Mouse (Mus musculus) intestine, embryonic 14.5 days (tissue): ENCODE results near the gene Mta3. TPM values are rescaled to one million over a fixed set of nuclear protein-coding genes. Genes with fewer than 3 reads are reported as not detected.
A peak's percentile ranks its signal among the peaks of the same experiment; 100 is the strongest.

Source experiments
- ATAC-seq: fragments of 200-750 bp; cut with Nextera tagmentation; replicated peaks from 2 replicates; pipeline ENCODE4 v1.8.0; 2017; ENCODE audit warnings: low read depth, moderate number of reproducible peaks, moderate TSS enrichment, moderate library complexity; ENCODE audit not compliant: low FRiP score, low TSS enrichment
- DNase-seq: peaks from one replicate; pipeline ENCODE4 v3.0.0-alpha.2; 2018; ENCODE audit warnings: low spot score
- H3K27ac ChIP-seq: fragments of 300-500 bp; sonication (generic); 2 replicates; pipeline ENCODE4 v1.5.1; 2014; ENCODE audit warnings: low read depth, mild to moderate bottlenecking, control low read depth
- H3K27me3 ChIP-seq: fragments of 300-500 bp; sonication (generic); replicated peaks from 2 replicates; pipeline ENCODE4 v1.6.1; 2014; ENCODE audit warnings: low read length, control low read depth; ENCODE audit not compliant: control insufficient read depth, insufficient read depth
- H3K36me3 ChIP-seq: fragments of 300-500 bp; sonication (generic); 2 replicates; pipeline ENCODE4 v1.6.1; 2014; ENCODE audit warnings: low read length, control low read depth; ENCODE audit not compliant: control insufficient read depth, insufficient read depth
- H3K4me1 ChIP-seq: fragments of 300-500 bp; sonication (generic); replicated peaks from 2 replicates; pipeline ENCODE4 v1.6.1; 2014; ENCODE audit warnings: low read length, control low read depth, mixed read lengths; ENCODE audit not compliant: control insufficient read depth, insufficient read depth
- H3K4me2 ChIP-seq: fragments of 300-500 bp; sonication (generic); 2 replicates; pipeline ENCODE4 v1.6.1; 2014; ENCODE audit warnings: low read length
- H3K4me3 ChIP-seq: fragments of 300-500 bp; sonication (generic); 2 replicates; pipeline ENCODE4 v1.5.1; 2014; ENCODE audit warnings: low read depth, low read length, control low read depth, mixed read lengths
- H3K9ac ChIP-seq: fragments of 300-500 bp; sonication (generic); 2 replicates; pipeline ENCODE4 v1.6.1; 2014; ENCODE audit warnings: mild to moderate bottlenecking, low read length
- H3K9me3 ChIP-seq: fragments of 300-500 bp; sonication (generic); 2 replicates; pipeline ENCODE4 v1.6.1; 2016; ENCODE audit warnings: low read length, control low read depth; ENCODE audit not compliant: control insufficient read depth
- WGBS: fragments of 180-500 bp; shearing (Covaris S2); extraction: QIAGEN DNeasy Blood & Tissue Kit; methylation state at CpG from one replicate; pipeline ENCODE4 v1.1.7; 2014; 5-methylcytosine and 5-hydroxymethylcytosine counted together
- polyA plus RNA-seq: library from polyadenylated mRNA; unstranded; fragments of >200 nt; fragmentation: Nextera tagmentation; extraction: Ambion mirVana; gene quantifications from 2 replicates; pipeline ENCODE4 v1.2.1, GENCODE M21; 2014

The Mta3 gene
- polyA plus RNA-seq, 1 experiment from 2014 or later = 37.0 TPM

DNA sequence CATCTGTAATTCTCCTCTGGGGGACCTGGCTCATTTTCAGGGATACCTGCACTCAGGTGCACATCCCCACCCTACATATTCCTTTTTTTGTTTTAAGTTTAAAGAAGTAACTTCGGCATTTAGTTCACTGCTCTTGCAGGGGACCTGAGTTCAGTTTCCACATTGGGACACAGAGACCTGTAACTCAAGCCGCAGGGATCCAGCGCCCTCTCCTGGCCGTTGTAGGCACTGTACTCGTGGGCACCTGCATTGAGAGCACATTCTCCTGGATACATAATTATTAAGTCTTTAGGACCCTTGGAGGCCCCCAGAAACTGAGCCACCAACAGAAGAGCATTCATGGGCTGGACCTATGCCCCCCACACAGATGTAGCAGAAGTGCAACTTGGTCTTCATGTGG, 26.8 kb downstream of the Mta3 start:
- Histone ChIP-seq H3K4me1 (no peaks in the 10 kb centered on the region), H3K4me3 (no peak overlapping the region), H3K9ac (no peak overlapping the region), H3K27me3 (no peaks in the 10 kb centered on the region), H3K36me3 (no peaks in the 10 kb centered on the region), H3K27ac (no peak overlapping the region), H3K9me3 (no peaks in the 10 kb centered on the region), H3K4me2 (no peak overlapping the region)
- no peak for ATAC-seq
- 51% methylated on average over 5 of the region's 5 CpGs for WGBS
- DNase-seq = peak; percentile 72

DNA sequence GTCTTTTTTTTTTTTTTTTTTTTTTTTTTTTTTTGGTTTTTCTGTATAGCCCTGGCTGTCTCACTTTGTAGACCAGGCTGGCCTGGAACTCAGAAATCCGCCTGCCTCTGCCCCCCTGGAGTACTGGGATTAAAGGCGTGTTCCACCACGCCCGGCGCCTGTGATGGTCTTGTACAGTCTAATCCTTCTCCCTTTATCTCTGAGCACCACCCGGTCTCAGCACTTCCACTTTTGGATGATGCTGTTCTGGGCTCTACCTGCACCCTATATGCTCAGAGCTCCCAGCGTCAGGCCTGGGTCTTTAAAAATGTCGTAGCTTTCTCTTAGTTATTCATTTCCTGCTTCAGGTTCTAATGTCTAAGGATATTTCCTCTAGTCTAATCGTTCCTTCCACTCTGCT, 30.7 kb downstream of the Mta3 start:
- DNase-seq = no peak
- ATAC-seq = no peak
- WGBS = 94% methylated on average over 9 of the region's 9 CpGs

GRCm38 (mm10) chr17:83737775-83738174, 31.8 kb downstream of the Mta3 start:
- 87% methylated on average over 8 of the region's 8 CpGs for WGBS
- ATAC-seq = no peak
- Histone ChIP-seq H3K27me3 (no peaks in the 10 kb centered on the region), H3K4me2 (no peak overlapping the region), H3K4me1 (no peaks in the 10 kb centered on the region), H3K9me3 (no peaks in the 10 kb centered on the region), H3K4me3 (no peak overlapping the region), H3K9ac (no peak overlapping the region), H3K27ac (no peak overlapping the region), H3K36me3 (peaks cover 13% of the 10 kb centered on the region; the same call in 1 of the 2 replicates)
- no peak for DNase-seq

More for the DNA sequence above, 30.7 kb downstream of the Mta3 start:
- Histone ChIP-seq H3K36me3 (peaks cover 13% of the 10 kb centered on the region; the same call in 1 of the 2 replicates), H3K9ac (no peak overlapping the region), H3K9me3 (no peaks in the 10 kb centered on the region), H3K4me1 (no peaks in the 10 kb centered on the region), H3K4me2 (no peak overlapping the region), H3K27me3 (no peaks in the 10 kb centered on the region), H3K27ac (no peak overlapping the region), H3K4me3 (no peak overlapping the region)

- WGBS = 86% methylated on average over 7 of the region's 7 CpGs
Observed at GRCm38 (mm10) chr17:83740135-83740676, 34.2 kb downstream of the Mta3 start.

GRCm38 (mm10) chr17:83741243-83741642, 35.3 kb downstream of the Mta3 start:
- H3K9me3 ChIP-seq = peaks cover 9% of the 10 kb centered on the region
- DNase-seq (no peak), ATAC-seq (no peak)
- H3K4me1 ChIP-seq = no peaks in the 10 kb centered on the region
- H3K27ac ChIP-seq = no peak overlapping the region
- WGBS = 55% methylated on average over 6 of the region's 6 CpGs
- H3K4me2 ChIP-seq = no peak overlapping the region
- peaks cover 16% of the 10 kb centered on the region; the same call in 1 of the 2 replicates for H3K36me3 ChIP-seq
- no peak overlapping the region for H3K4me3 ChIP-seq
- H3K9ac ChIP-seq = no peak overlapping the region
- no peaks in the 10 kb centered on the region for H3K27me3 ChIP-seq

More at GRCm38 (mm10) chr17:83740135-83740676, 34.2 kb downstream of the Mta3 start:
- no peak for DNase-seq
- no peaks in the 10 kb centered on the region for H3K27me3 ChIP-seq
- H3K9me3 ChIP-seq = peaks cover 9% of the 10 kb centered on the region
- no peak overlapping the region for H3K4me2 ChIP-seq
- H3K4me1 ChIP-seq = no peaks in the 10 kb centered on the region
- H3K9ac ChIP-seq = no peak overlapping the region
- H3K27ac ChIP-seq = no peak overlapping the region
- peaks cover 13% of the 10 kb centered on the region; the same call in 1 of the 2 replicates for H3K36me3 ChIP-seq
- no peak for ATAC-seq
- no peak overlapping the region for H3K4me3 ChIP-seq

GRCm38 (mm10) chr17:83744231-83744824, 38.4 kb downstream of the Mta3 start:
- H3K4me2 ChIP-seq = no peak overlapping the region
- WGBS = 94% methylated on average over 11 of the region's 11 CpGs
- ATAC-seq = no peak

GRCm38 (mm10) chr17:83747405-83748160, 41.6 kb downstream of the Mta3 start:
- Histone ChIP-seq H3K9ac (no peak overlapping the region), H3K4me1 (no peaks in the 10 kb centered on the region), H3K9me3 (peaks cover 9% of the 10 kb centered on the region), H3K36me3 (0 out of 2 replicates have a peak, but pooled peaks cover 3% of the 10 kb centered on the region), H3K27ac (no peak overlapping the region), H3K4me2 (no peak overlapping the region), H3K4me3 (no peak overlapping the region), H3K27me3 (no peaks in the 10 kb centered on the region)
- DNase-seq (no peak), ATAC-seq (no peak)
- 88% methylated on average over 10 of the region's 10 CpGs for WGBS

More at GRCm38 (mm10) chr17:83744231-83744824, 38.4 kb downstream of the Mta3 start:
- no peaks in the 10 kb centered on the region for H3K27me3 ChIP-seq
- H3K9me3 ChIP-seq = peaks cover 9% of the 10 kb centered on the region
- no peaks in the 10 kb centered on the region for H3K4me1 ChIP-seq
- peaks cover 12% of the 10 kb centered on the region; the same call in 1 of the 2 replicates for H3K36me3 ChIP-seq
- no peak for DNase-seq
- H3K9ac ChIP-seq = no peak overlapping the region
- H3K4me3 ChIP-seq = no peak overlapping the region
- no peak overlapping the region for H3K27ac ChIP-seq

DNA sequence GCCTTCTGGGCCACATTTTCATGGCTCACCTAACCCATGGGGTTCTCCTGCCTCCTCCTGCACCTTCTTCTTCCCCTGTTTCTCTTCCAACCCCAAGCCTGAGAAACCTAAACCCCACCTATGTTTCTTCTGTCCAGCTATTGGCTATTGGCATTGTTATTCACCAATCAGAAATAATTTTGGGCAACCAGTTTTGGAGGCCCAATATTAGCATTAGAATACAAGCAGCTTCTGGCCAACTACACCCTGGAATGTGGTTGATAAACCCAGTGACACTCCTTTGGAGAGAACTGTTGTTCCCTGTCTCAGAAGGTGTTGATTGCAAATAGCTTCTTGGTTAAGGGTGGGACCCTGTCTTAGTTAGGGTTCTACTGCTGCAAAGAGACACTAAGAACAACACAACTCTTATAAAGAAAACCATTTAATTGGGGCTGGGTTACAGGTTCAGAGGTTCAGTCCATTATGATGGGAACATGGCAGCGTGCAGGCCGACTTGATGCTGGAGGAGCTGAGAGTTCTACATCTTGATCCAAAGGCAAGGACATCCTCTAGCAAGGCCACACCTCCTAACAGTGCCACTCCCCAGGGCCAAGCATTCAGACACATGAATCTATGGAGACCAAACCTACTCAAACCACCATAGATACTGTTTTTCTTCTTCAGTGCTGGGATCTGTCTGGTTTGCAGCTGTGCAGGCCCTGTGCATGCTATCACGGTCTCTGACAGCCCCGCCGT, 44.4 kb downstream of the Mta3 start:
- H3K4me1 ChIP-seq = no peaks in the 10 kb centered on the region
- peaks cover 12% of the 10 kb centered on the region for H3K36me3 ChIP-seq
- WGBS = 69% methylated on average over 5 of the region's 5 CpGs
- no peak for ATAC-seq
- H3K27me3 ChIP-seq = no peaks in the 10 kb centered on the region
- H3K9ac ChIP-seq = no peak overlapping the region
- no peak overlapping the region for H3K4me2 ChIP-seq
- H3K9me3 ChIP-seq = no peaks in the 10 kb centered on the region
- H3K4me3 ChIP-seq = no peak overlapping the region
- DNase-seq = no peak
- no peak overlapping the region for H3K27ac ChIP-seq
